Mouse (Mus musculus) C2C12 (cell line): ENCODE results near the gene Cyp4v3. TPM values are rescaled to one million over a fixed set of nuclear protein-coding genes. Genes with fewer than 3 reads are reported as not detected.

Experiments
- H3K27me3 ChIP-seq: one replicate; pipeline ENCODE4 v1.6.1; 2011; ENCODE audit not compliant: control insufficient read depth, insufficient read depth, insufficient read length
- H3K36me3 ChIP-seq: one replicate; pipeline ENCODE4 v1.6.1; 2011; ENCODE audit not compliant: control insufficient read depth, insufficient read depth
- H3K4me3 ChIP-seq: one replicate; pipeline ENCODE4 v1.5.1; 2011; ENCODE audit warnings: mild to moderate bottlenecking, control low read depth; ENCODE audit not compliant: poor library complexity, insufficient read depth, severe bottlenecking
- H3K79me2 ChIP-seq: one replicate; pipeline ENCODE4 v1.6.1; 2011; ENCODE audit not compliant: control insufficient read depth, insufficient read depth
- H3K79me3 ChIP-seq: one replicate; pipeline ENCODE4 v1.6.1; 2011; ENCODE audit warnings: low read depth, control low read depth
- H3ac ChIP-seq: one replicate; pipeline ENCODE3; 2011; ENCODE audit warnings: low read depth; ENCODE audit not compliant: control insufficient read depth, insufficient read length
- CEBPB ChIP-seq: IDR thresholded peaks from one replicate; pipeline ENCODE4 v1.6.1; 2011; ENCODE audit warnings: low read depth, mild to moderate bottlenecking, control low read depth, moderate library complexity
- CTCF ChIP-seq: IDR thresholded peaks from one replicate; pipeline ENCODE4 v1.5.1; 2011; ENCODE audit not compliant: control insufficient read depth, insufficient read depth, insufficient read length
- FOSL1 ChIP-seq: IDR thresholded peaks from one replicate; pipeline ENCODE4 v1.8.0; 2011; ENCODE audit warnings: mild to moderate bottlenecking, low read length; ENCODE audit not compliant: poor library complexity, insufficient read depth, severe bottlenecking
- MAX ChIP-seq: IDR thresholded peaks from one replicate; pipeline ENCODE4 v1.6.1; 2011; ENCODE audit warnings: mild to moderate bottlenecking, control low read depth
- MYOD1 ChIP-seq: IDR thresholded peaks from one replicate; pipeline ENCODE4 v1.6.1; 2011; ENCODE audit warnings: low read depth; ENCODE audit not compliant: control insufficient read depth, insufficient read length
- MYOG ChIP-seq: IDR thresholded peaks from one replicate; pipeline ENCODE4 v1.6.1; 2011; ENCODE audit not compliant: control insufficient read depth, insufficient read length; ENCODE audit errors: extremely low read depth
- USF1 ChIP-seq: IDR thresholded peaks from one replicate; pipeline ENCODE4 v1.6.1; 2011; ENCODE audit warnings: low read depth, mild to moderate bottlenecking, control low read depth, moderate library complexity
- polyA plus RNA-seq: library from polyadenylated mRNA; unstranded; fragments of >200 nt; fragmentation: generic; extraction: Trizol; gene quantifications from one replicate; pipeline ENCODE4 v1.2.1, GENCODE M21; 2012; ENCODE audit warnings: missing spikeins

The Cyp4v3 gene
- polyA plus RNA-seq, 1 experiment, result 0.07 TPM

GRCm38 (mm10) chr8:45281630-45282029, 51.4 kb downstream of the Cyp4v3 start:
- Histone ChIP-seq H3K79me2 (no peaks in the 10 kb centered on the region), H3ac (no peak overlapping the region), H3K36me3 (no peaks in the 10 kb centered on the region), H3K27me3 (no peaks in the 10 kb centered on the region), H3K79me3 (no peaks in the 10 kb centered on the region), H3K4me3 (no peak overlapping the region)
- no peak for TF ChIP-seq MYOG
- TF ChIP-seq MAX, result no peak
- no peak for TF ChIP-seq CTCF
- TF ChIP-seq USF1, result no peak
- TF ChIP-seq MYOD1, result no peak
- no peak for TF ChIP-seq CEBPB
- TF ChIP-seq FOSL1, result no peak

GRCm38 (mm10) chr8:45277453-45277852, 55.6 kb downstream of the Cyp4v3 start:
- Histone ChIP-seq H3ac (no peak overlapping the region), H3K79me2 (no peaks in the 10 kb centered on the region), H3K4me3 (no peak overlapping the region), H3K36me3 (no peaks in the 10 kb centered on the region), H3K79me3 (no peaks in the 10 kb centered on the region), H3K27me3 (no peaks in the 10 kb centered on the region)
- TF ChIP-seq MAX (no peak), MYOD1 (no peak), MYOG (no peak), CTCF (no peak), FOSL1 (no peak), USF1 (no peak), CEBPB (no peak)

GRCm38 (mm10) chr8:45274317-45274716, 58.7 kb downstream of the Cyp4v3 start:
- no peak for TF ChIP-seq MYOD1
- no peak for TF ChIP-seq USF1
- no peak for TF ChIP-seq FOSL1
- TF ChIP-seq CEBPB, result no peak
- no peak for TF ChIP-seq CTCF
- no peak for TF ChIP-seq MYOG
- TF ChIP-seq MAX, result no peak
- Histone ChIP-seq H3K27me3 (no peaks in the 10 kb centered on the region), H3K36me3 (no peaks in the 10 kb centered on the region), H3K4me3 (no peak overlapping the region), H3ac (no peak overlapping the region), H3K79me2 (no peaks in the 10 kb centered on the region), H3K79me3 (no peaks in the 10 kb centered on the region)

- H3K79me2 ChIP-seq, result no peaks in the 10 kb centered on the region
- no peak overlapping the region for H3ac ChIP-seq
- no peaks in the 10 kb centered on the region for H3K27me3 ChIP-seq
- H3K4me3 ChIP-seq, result no peak overlapping the region
- no peaks in the 10 kb centered on the region for H3K36me3 ChIP-seq
- TF ChIP-seq MAX (no peak), FOSL1 (no peak), USF1 (no peak)
- no peaks in the 10 kb centered on the region for H3K79me3 ChIP-seq
Observed at GRCm38 (mm10) chr8:45269056-45269455, 64.0 kb downstream of the Cyp4v3 start.

- TF ChIP-seq CTCF, result no peak
- TF ChIP-seq MYOG, result no peak
- no peak for TF ChIP-seq MYOD1
- TF ChIP-seq USF1, result no peak
- TF ChIP-seq CEBPB, result no peak
- no peak for TF ChIP-seq MAX
- no peak for TF ChIP-seq FOSL1
- H3K27me3 ChIP-seq, result no peaks in the 10 kb centered on the region
Observed at GRCm38 (mm10) chr8:45268485-45268884, 64.5 kb downstream of the Cyp4v3 start.

GRCm38 (mm10) chr8:45267611-45268391, 65.2 kb downstream of the Cyp4v3 start:
- H3ac ChIP-seq, result no peak overlapping the region
- no peaks in the 10 kb centered on the region for H3K79me3 ChIP-seq
- H3K36me3 ChIP-seq, result no peaks in the 10 kb centered on the region
- no peak overlapping the region for H3K4me3 ChIP-seq
- TF ChIP-seq MAX (no peak), USF1 (no peak), CEBPB (no peak), FOSL1 (no peak), MYOG (no peak), CTCF (no peak), MYOD1 (no peak)
- H3K27me3 ChIP-seq, result no peaks in the 10 kb centered on the region
- no peaks in the 10 kb centered on the region for H3K79me2 ChIP-seq

More at GRCm38 (mm10) chr8:45268485-45268884, 64.5 kb downstream of the Cyp4v3 start:
- Histone ChIP-seq H3K79me3 (no peaks in the 10 kb centered on the region), H3K79me2 (no peaks in the 10 kb centered on the region), H3ac (no peak overlapping the region), H3K36me3 (no peaks in the 10 kb centered on the region), H3K4me3 (no peak overlapping the region)
